Mouse (Mus musculus): ENCODE data around the gene Spen. TPM values are rescaled to one million over a fixed set of nuclear protein-coding genes. Genes with fewer than 3 reads are reported as not detected.

The Spen gene
- total RNA-seq (2023): 57.6 TPM

GRCm38 (mm10) chr4:141538408-141539212, at the start of gene Spen:
Spen (minus strand) TSS chr4:141538597.

DNA sequence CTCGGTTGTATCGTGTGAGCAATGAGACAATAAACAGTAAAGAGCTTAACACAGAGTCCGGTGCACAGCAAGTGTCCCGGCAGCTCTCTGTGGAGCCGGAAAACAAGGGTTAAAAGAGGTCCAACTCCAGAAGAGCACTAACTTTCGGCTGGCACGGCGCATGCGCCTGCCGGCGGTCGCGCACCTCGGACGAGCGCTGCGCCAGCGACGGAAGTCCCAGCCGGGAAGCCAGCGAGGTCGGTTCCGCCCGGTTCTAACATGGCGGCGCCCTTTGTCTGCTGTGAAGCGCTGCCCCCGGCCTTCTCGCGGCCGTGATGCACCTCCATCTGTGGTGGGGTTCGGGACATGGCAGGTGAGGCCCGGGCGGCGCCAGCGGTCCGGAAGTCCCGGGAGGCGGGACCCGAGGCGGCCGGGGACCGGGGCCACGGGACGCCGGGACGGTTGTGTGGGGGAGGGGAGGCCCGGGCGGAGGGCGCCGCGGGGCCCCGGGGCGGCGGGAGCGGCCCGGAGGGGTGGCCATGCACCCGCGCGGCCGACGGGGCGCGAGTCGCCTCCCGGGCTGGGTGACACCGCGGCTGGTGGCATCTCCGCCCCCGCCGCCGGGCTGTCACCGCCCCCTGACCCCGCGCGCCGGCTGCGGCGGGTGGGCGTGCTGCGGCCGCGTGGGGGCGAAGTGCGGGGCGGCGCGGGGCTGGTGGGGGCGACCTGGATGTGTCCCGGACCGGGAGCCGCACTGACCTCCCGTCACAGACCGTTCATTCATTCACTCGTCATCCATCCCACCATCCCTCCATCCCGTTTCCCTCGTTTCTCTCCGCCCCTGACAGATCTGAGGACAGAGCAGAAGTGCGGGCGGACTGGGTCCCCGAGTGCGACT, 93.7 kb downstream of the Spen start, which contains the start of gene Zbtb17:
Gene Zbtb17 (plus strand): TSS at position 204 of the 877 bp plus-strand sequence.

DNA sequence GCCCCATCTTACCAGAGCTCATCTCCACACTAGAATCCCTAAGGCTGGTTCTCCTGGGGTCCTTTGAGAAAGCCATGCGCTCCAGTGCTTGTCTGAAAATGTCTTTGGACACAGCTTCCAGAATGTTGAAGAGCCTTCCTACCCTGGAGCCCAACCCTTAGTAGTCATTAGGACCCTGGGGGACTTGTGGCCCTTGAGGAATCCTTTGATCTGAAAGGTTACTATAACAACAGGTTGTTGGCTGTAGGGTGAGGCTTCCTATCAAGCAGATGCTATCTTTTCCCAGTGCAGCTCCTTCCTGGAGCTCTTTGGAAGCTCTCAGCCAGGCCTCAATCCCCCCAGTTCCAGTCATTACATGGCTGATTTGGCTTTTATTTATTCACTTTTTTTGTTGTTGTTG, 102.4 kb downstream of the Spen start, which contains the start of gene Srarp:
Gene Srarp (minus strand): TSS at position 132 of the 400 bp plus-strand sequence.

GRCm38 (mm10) chr4:141420192-141420829, 118.1 kb downstream of the Spen start, which contains the start of gene Hspb7:
Hspb7 (plus strand) TSS chr4:141420779.

Other genes with a start within 250 kb of the Spen start
- gene Epha2, start 237.4 kb downstream of the Spen start, total RNA-seq (2023): 0.89 TPM
- not detected for gene Fam131c, start 170.4 kb downstream of the Spen start, total RNA-seq (2023)
- gene Clcnka, start 139.9 kb downstream of the Spen start, total RNA-seq (2023): not detected
- not detected for gene Clcnkb, start 122.6 kb downstream of the Spen start, total RNA-seq (2023)
- gene Hspb7, start 117.8 kb downstream of the Spen start, total RNA-seq (2023): not detected
- not detected for gene Srarp, start 102.5 kb downstream of the Spen start, total RNA-seq (2023)
- gene Zbtb17, start 93.9 kb downstream of the Spen start, total RNA-seq (2023): 41.5 TPM
- gene Fblim1, start 67.5 kb upstream of the Spen start, total RNA-seq (2023): not detected
- not detected for gene Tmem82, start 80.0 kb upstream of the Spen start, total RNA-seq (2023)
- not detected for gene Slc25a34, start 85.2 kb upstream of the Spen start, total RNA-seq (2023)
- 36.7 TPM for gene Plekhm2, start 126.3 kb upstream of the Spen start, total RNA-seq (2023)
- 7.3 TPM for gene Rsc1a1, start 147.0 kb upstream of the Spen start, total RNA-seq (2023)
- 37.8 TPM for gene Ddi2, start 184.8 kb upstream of the Spen start, total RNA-seq (2023)
- gene Agmat, start 208.1 kb upstream of the Spen start, total RNA-seq (2023): not detected